Mouse (Mus musculus) G1E (cell line): Measurements from ENCODE around the gene Dusp16.

Experiments
- CTCF ChIP-seq: IDR thresholded peaks from 2 replicates; pipeline ENCODE4 v1.5.1; 2012; ENCODE audit warnings: low read depth, low read length, inconsistent platforms, mixed read lengths
- GATA1 ChIP-seq: IDR thresholded peaks from 2 replicates; pipeline ENCODE4 v1.6.1; 2012; ENCODE audit warnings: borderline replicate concordance, low read length, inconsistent platforms, mixed read lengths
- GATA2 ChIP-seq: IDR thresholded peaks from 2 replicates; pipeline ENCODE4 v1.6.1; 2012; ENCODE audit warnings: low read depth, low read length, inconsistent platforms, borderline replicate concordance
- POLR2AphosphoS5 ChIP-seq: IDR thresholded peaks from 2 replicates; pipeline ENCODE4 v1.6.1; 2012; ENCODE audit warnings: low read depth, low read length, inconsistent platforms; ENCODE audit not compliant: insufficient replicate concordance
- TAL1 ChIP-seq: conservative IDR thresholded peaks from 2 replicates; pipeline ENCODE4 v1.6.1; 2012; ENCODE audit warnings: low read depth, low read length, inconsistent platforms, mixed read lengths

DNA sequence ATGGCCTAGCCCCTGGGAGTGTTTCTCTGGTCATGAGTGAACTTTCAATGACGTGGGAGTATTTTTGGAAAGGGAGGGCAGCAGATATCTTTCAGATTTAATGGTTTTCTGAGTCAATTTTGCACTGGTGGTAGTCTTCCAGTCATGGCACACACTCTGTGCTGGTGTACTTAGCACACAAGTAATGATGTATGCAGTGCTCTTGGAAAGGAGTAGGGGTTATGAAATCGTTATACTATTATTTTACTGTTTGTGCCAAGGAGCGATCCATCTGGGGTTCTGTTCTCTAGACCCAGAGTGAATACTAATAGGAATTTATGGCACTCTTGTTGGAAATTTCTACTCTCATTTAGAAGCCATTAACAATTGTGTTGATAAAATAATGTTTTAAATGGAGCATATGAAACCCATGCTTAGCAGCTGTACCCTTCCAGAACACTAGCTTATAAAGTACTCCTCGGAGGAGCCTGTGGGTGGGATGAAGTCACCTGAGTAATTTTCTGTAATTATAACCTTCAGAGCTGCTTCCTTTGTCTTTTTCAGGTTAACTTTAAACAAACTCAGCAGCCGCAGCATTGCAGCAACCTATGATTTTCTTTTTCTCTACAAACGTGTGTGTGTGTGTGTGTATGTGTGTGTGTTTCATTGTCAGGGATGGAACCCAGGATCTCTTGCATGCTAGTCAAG lies 123.1 kb downstream of the Dusp16 start:
- no peak for TF ChIP-seq CTCF
- TF ChIP-seq TAL1, result no peak
- TF ChIP-seq GATA2, result no peak
- TF ChIP-seq GATA1, result no peak
- TF ChIP-seq POLR2AphosphoS5, result no peak
